Mouse (Mus musculus) intestine, embryonic 14.5 days (tissue): ENCODE results near the gene Ppfia3. TPM values are rescaled to one million over a fixed set of nuclear protein-coding genes. Genes with fewer than 3 reads are reported as not detected.

Experiments
- ATAC-seq: fragments of 200-750 bp; cut with Nextera tagmentation; replicated peaks from 2 replicates; pipeline ENCODE4 v1.8.0; 2017; ENCODE audit warnings: low read depth, moderate number of reproducible peaks, moderate TSS enrichment, moderate library complexity; ENCODE audit not compliant: low FRiP score, low TSS enrichment
- DNase-seq: peaks from one replicate; pipeline ENCODE4 v3.0.0-alpha.2; 2018; ENCODE audit warnings: low spot score
- H3K27ac ChIP-seq: fragments of 300-500 bp; sonication (generic); 2 replicates; pipeline ENCODE4 v1.5.1; 2014; ENCODE audit warnings: low read depth, mild to moderate bottlenecking, control low read depth
- H3K27me3 ChIP-seq: fragments of 300-500 bp; sonication (generic); replicated peaks from 2 replicates; pipeline ENCODE4 v1.6.1; 2014; ENCODE audit warnings: low read length, control low read depth; ENCODE audit not compliant: control insufficient read depth, insufficient read depth
- H3K36me3 ChIP-seq: fragments of 300-500 bp; sonication (generic); 2 replicates; pipeline ENCODE4 v1.6.1; 2014; ENCODE audit warnings: low read length, control low read depth; ENCODE audit not compliant: control insufficient read depth, insufficient read depth
- H3K4me1 ChIP-seq: fragments of 300-500 bp; sonication (generic); replicated peaks from 2 replicates; pipeline ENCODE4 v1.6.1; 2014; ENCODE audit warnings: low read length, control low read depth, mixed read lengths; ENCODE audit not compliant: control insufficient read depth, insufficient read depth
- H3K4me2 ChIP-seq: fragments of 300-500 bp; sonication (generic); 2 replicates; pipeline ENCODE4 v1.6.1; 2014; ENCODE audit warnings: low read length
- H3K4me3 ChIP-seq: fragments of 300-500 bp; sonication (generic); 2 replicates; pipeline ENCODE4 v1.5.1; 2014; ENCODE audit warnings: low read depth, low read length, control low read depth, mixed read lengths
- H3K9ac ChIP-seq: fragments of 300-500 bp; sonication (generic); 2 replicates; pipeline ENCODE4 v1.6.1; 2014; ENCODE audit warnings: mild to moderate bottlenecking, low read length
- H3K9me3 ChIP-seq: fragments of 300-500 bp; sonication (generic); 2 replicates; pipeline ENCODE4 v1.6.1; 2016; ENCODE audit warnings: low read length, control low read depth; ENCODE audit not compliant: control insufficient read depth
- WGBS: fragments of 180-500 bp; shearing (Covaris S2); extraction: QIAGEN DNeasy Blood & Tissue Kit; methylation state at CpG from one replicate; pipeline ENCODE4 v1.1.7; 2014; 5-methylcytosine and 5-hydroxymethylcytosine counted together
- polyA plus RNA-seq: library from polyadenylated mRNA; unstranded; fragments of >200 nt; fragmentation: Nextera tagmentation; extraction: Ambion mirVana; gene quantifications from 2 replicates; pipeline ENCODE4 v1.2.1, GENCODE M21; 2014

Ppfia3 gene
- polyA plus RNA-seq, 1 experiment from 2014 or later: 5.5 TPM

DNA sequence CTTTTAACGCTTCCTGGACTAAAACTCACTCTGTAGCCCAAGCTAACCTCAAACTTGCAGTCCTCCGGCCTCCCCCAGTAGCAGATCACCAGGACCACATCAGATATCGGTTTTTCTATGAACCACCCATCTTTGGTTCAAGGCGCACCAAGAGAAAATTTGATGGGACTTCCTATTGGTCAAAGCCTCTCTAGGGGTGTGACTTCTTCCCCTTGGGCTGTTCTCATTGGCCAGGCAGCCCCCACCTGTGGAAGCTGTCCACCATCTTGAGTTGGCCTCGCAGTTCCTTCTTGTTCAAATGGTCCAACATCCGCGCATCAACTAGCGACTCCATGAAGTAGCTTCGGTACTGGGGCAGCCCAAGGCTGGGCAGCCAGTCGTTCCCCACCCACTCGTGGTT lies 24.7 kb downstream of the Ppfia3 start:
- Histone ChIP-seq H3K4me2 (no peak overlapping the region), H3K9ac (no peak overlapping the region), H3K27ac (no peak overlapping the region), H3K4me3 (no peak overlapping the region), H3K27me3 (no peaks in the 10 kb centered on the region), H3K9me3 (no peaks in the 10 kb centered on the region), H3K36me3 (no peaks in the 10 kb centered on the region), H3K4me1 (peaks cover 27% of the 10 kb centered on the region)
- 92% methylated on average over 11 of the region's 11 CpGs for WGBS
- DNase-seq (no peak), ATAC-seq (no peak)

DNA sequence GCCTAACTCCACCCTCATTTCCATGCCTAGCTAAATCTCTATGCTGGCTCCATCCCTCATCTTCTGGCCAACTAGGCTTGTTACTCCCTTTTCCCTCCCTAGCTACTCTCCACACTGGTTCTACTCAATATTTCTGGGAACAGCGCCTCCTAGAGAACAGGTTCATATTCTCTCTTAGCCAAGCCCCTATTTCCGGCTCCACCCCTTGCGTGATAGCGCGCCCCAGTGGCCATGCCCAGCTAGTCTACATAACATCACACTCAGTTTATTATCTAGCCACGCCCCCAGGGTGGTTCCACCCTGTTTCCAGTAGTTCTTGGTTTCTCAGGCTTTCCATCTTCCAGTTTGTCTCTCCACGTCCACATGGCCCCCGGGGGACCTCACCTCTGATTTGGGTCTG lies 25.5 kb downstream of the Ppfia3 start:
- peak overlapping the region; percentile 76 for H3K4me2 ChIP-seq
- no peak overlapping the region for H3K9ac ChIP-seq
- peaks cover 27% of the 10 kb centered on the region for H3K4me1 ChIP-seq
- no peak overlapping the region for H3K27ac ChIP-seq
- no peaks in the 10 kb centered on the region for H3K9me3 ChIP-seq
- WGBS: 6% methylated on average over 8 of the region's 8 CpGs
- H3K4me3 ChIP-seq: no peak overlapping the region
- ATAC-seq (peak; percentile 18; the same call in 1 of the 2 replicates), DNase-seq (peak; percentile 81)
- H3K36me3 ChIP-seq: no peaks in the 10 kb centered on the region
- no peaks in the 10 kb centered on the region for H3K27me3 ChIP-seq

DNA sequence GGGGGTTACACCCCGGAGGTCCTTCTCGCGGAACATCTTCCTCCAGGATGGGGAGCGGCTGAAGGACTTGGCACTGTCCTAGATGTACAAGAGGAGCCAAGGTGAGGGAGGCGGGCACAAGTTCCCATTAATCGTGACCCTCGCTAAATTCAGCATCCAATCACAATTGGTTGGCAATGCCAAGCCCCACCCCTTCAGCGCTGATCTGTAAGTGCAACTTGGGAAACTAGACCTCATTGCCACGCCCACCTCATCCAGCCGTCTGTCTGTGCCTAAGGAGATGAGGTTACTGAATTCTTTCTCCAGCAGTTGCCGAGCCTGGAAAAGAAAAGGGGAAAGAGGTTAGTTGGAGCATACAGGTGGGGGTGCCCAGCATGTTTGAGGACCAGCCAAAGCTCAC lies 26.1 kb downstream of the Ppfia3 start:
- ATAC-seq (no peak), DNase-seq (peak; percentile 81)
- Histone ChIP-seq H3K27ac (no peak overlapping the region), H3K36me3 (no peaks in the 10 kb centered on the region), H3K4me2 (peak overlapping the region; percentile 76), H3K27me3 (no peaks in the 10 kb centered on the region), H3K9me3 (no peaks in the 10 kb centered on the region), H3K4me3 (peak overlapping the region; percentile 40), H3K9ac (peak overlapping the region; percentile 42), H3K4me1 (peaks cover 27% of the 10 kb centered on the region)
- WGBS: 0% methylated on average over 11 of the region's 11 CpGs

DNA sequence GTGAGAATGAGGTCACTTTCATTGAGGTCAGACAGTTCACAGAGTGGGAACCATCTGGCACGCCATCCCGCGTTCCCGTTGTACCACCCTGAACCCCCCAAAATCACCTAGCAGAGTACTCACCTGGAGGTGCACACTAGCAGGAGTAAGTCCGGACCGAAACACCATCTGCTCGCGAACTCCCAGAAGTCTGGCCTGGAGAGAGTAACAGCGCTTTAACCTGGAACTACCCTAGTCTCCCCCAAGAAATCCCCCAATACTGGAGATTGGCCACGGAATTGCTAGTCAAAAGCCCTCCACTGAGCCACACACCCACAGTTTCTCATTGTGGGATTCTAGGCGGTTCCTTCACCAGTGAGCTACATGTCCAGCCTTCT lies 26.8 kb downstream of the Ppfia3 start:
- no peaks in the 10 kb centered on the region for H3K36me3 ChIP-seq
- no peak for DNase-seq
- no peaks in the 10 kb centered on the region for H3K27me3 ChIP-seq
- no peaks in the 10 kb centered on the region for H3K9me3 ChIP-seq
- H3K27ac ChIP-seq: no peak overlapping the region
- peaks cover 31% of the 10 kb centered on the region for H3K4me1 ChIP-seq
- no peak for ATAC-seq
- H3K9ac ChIP-seq: peak overlapping the region; percentile 42
- 1% methylated on average over 11 of the region's 11 CpGs for WGBS
- H3K4me2 ChIP-seq: peak overlapping the region; percentile 76
- H3K4me3 ChIP-seq: peak overlapping the region; percentile 40

GRCm38 (mm10) chr7:45339410-45340065 lies 27.3 kb downstream of the Ppfia3 start:
- H3K4me3 ChIP-seq: peak overlapping the region; percentile 40
- H3K36me3 ChIP-seq: no peaks in the 10 kb centered on the region
- H3K4me2 ChIP-seq: peak overlapping the region; percentile 76
- WGBS: under 1% methylated on average over 35 of the region's 39 CpGs
- peak overlapping the region; percentile 42 for H3K9ac ChIP-seq
- H3K27ac ChIP-seq: peak overlapping the region; percentile 48; the same call in 1 of the 2 replicates
- peaks cover 36% of the 10 kb centered on the region for H3K4me1 ChIP-seq
- ATAC-seq (peak; percentile 63), DNase-seq (peak; percentile 97)
- no peaks in the 10 kb centered on the region for H3K27me3 ChIP-seq
- no peaks in the 10 kb centered on the region for H3K9me3 ChIP-seq

GRCm38 (mm10) chr7:45338161-45338911 lies 28.5 kb downstream of the Ppfia3 start:
- WGBS: 2% methylated on average over 14 of the region's 14 CpGs
- peak overlapping the region; percentile 40 for H3K4me3 ChIP-seq
- H3K27ac ChIP-seq: peak overlapping the region; percentile 58
- no peaks in the 10 kb centered on the region for H3K9me3 ChIP-seq
- peak overlapping the region; percentile 76 for H3K4me2 ChIP-seq
- H3K27me3 ChIP-seq: no peaks in the 10 kb centered on the region
- no peaks in the 10 kb centered on the region for H3K36me3 ChIP-seq
- ATAC-seq (peak; percentile 34), DNase-seq (peak; percentile 84)
- peaks cover 42% of the 10 kb centered on the region for H3K4me1 ChIP-seq
- H3K9ac ChIP-seq: no peak overlapping the region

DNA sequence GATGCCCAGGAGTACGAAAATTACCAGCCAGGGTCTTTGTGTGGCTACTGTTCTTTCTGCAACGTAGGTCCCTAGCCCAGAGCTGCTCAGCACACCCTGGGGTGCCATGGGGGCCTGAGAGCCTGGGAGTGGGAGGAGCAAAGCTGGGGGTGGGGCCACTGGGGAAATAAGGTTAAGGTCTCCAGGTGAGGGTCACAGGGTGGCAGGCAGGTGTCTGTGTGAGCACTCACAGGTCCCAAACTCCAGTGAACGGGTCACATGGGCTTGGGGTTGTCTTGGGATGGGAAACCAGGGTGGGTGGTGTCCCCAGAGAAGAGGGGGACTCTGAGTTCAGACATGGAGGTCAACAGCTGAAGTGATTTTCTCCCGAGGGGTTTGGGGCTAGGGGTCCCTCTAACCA lies 29.4 kb downstream of the Ppfia3 start:
- Histone ChIP-seq H3K27me3 (no peaks in the 10 kb centered on the region), H3K4me1 (peaks cover 48% of the 10 kb centered on the region), H3K36me3 (no peaks in the 10 kb centered on the region), H3K9ac (no peak overlapping the region), H3K4me2 (peak overlapping the region; percentile 76; the same call in 1 of the 2 replicates), H3K9me3 (no peaks in the 10 kb centered on the region), H3K4me3 (no peak overlapping the region), H3K27ac (no peak overlapping the region)
- ATAC-seq (no peak), DNase-seq (no peak)
- WGBS: 20% methylated on average over 4 of the region's 4 CpGs

- whole genome bisulfite sequencing: 92% methylated on average over 4 of the region's 4 CpGs
- Histone ChIP-seq H3K9me3 (no peaks in the 10 kb centered on the region), H3K36me3 (no peaks in the 10 kb centered on the region), H3K4me2 (no peak overlapping the region), H3K4me1 (peaks cover 53% of the 10 kb centered on the region), H3K27me3 (no peaks in the 10 kb centered on the region), H3K27ac (no peak overlapping the region), H3K4me3 (no peak overlapping the region), H3K9ac (no peak overlapping the region)
- no peak for ATAC-seq
- no peak for DNase-seq
These were observed 30.5 kb downstream of the Ppfia3 start for GRCm38 (mm10) chr7:45336319-45336718.
